Mouse (Mus musculus): ENCODE results near the gene Lcn12. TPM values are rescaled to one million over a fixed set of nuclear protein-coding genes. Genes with fewer than 3 reads are reported as not detected.
A peak's percentile ranks its signal among the peaks of the same experiment; 100 is the strongest.

Gene Lcn12
- polyA plus RNA-seq, 1 experiment from 2014 or later, result not detected

GRCm38 (mm10) chr2:25502726-25503125, 9.0 kb upstream of the Lcn12 start:
- Histone ChIP-seq H3K4me1 (peaks cover 30% of the 10 kb centered on the region), H3K27me3 (ENCODE audit: low read depth, poor library complexity, severe bottlenecking) (no peaks in the 10 kb centered on the region), H3K4me3 (no peak overlapping the region), H3K27ac (no peak overlapping the region), H3K36me3 (peaks cover 41% of the 10 kb centered on the region), H3K9me3 (replicated peaks) (no peaks in the 10 kb centered on the region)
- 88% methylated on average over 3 of the region's 3 CpGs for WGBS
- no peak for DNase-seq (ENCODE audit: low spot score)

DNA sequence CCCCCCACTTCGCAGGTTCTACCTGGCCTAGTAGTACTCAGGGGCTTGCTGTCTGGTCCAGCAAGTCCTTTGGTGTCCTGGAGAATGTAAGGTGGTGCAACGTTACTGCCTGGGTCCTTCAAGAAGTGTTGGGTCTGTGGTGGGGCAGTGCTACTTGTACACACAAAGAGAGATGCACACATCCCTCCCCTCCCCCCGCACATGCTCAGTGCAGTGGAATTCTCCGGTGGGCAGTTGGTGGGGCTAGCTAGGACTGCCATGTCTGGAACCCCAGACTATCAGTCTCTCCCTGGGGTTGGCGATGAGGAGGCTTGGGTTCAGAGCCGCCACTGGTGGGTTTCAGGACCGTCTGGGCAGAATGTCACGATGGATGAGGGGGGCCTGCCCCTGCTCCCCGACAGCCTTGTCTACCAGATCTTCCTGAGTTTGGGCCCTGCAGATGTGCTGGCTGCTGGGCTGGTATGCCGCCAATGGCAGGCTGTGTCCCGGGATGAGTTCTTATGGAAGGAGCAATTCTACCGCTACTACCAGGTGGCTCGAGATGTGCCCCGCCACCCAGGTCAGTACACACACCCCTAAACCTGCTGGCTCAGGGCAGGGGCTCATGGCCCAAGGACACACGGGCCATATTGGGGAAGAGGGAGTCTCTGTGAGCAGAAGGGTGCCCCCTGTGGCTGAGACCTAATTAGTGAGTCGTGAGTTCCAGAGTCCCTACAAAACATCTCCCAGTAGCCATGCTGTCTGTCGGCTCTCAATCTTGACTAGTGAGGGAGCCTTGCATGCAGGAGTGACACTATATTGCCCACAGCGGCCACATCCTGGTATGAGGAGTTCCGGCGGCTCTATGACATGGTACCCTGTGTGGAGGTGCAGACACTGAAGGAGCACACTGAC, 8.1 kb upstream of the Lcn12 start, which contains the start of gene C8g:
Gene C8g (minus strand): TSS at position 127 of the 894 bp plus-strand sequence.
- Histone ChIP-seq H3K4me3 (peak within 1 kb of the TSS; percentile 69), H3K4me1 (peaks cover 33% of the 10 kb centered on the region), H3K36me3 (peaks cover 41% of the 10 kb centered on the region), H3K27ac (peak within 1 kb of the TSS; percentile 88), H3K27me3 (ENCODE audit: low read depth, poor library complexity, severe bottlenecking) (no peaks in the 10 kb centered on the region), H3K9me3 (replicated peaks) (no peaks in the 10 kb centered on the region)
- DNase-seq (ENCODE audit: low spot score), result no peak
- WGBS, result 79% methylated on average over 20 of the region's 20 CpGs

- H3K36me3 ChIP-seq, result peaks cover 35% of the 10 kb centered on the region
- H3K9me3 ChIP-seq (replicated peaks), result no peaks in the 10 kb centered on the region
- 1% methylated on average over 44 of the region's 44 CpGs for WGBS
- peak within 1 kb of the TSS; percentile 88 for H3K27ac ChIP-seq
- peak; percentile 95 for DNase-seq (ENCODE audit: low spot score)
- H3K4me1 ChIP-seq, result peaks cover 33% of the 10 kb centered on the region
- H3K27me3 ChIP-seq (ENCODE audit: low read depth, poor library complexity, severe bottlenecking), result no peaks in the 10 kb centered on the region
- H3K4me3 ChIP-seq, result peak within 1 kb of the TSS; percentile 69
These were observed 7.1 kb upstream of the Lcn12 start, which contains the start of gene Fbxw5 for GRCm38 (mm10) chr2:25500576-25501405. TSS of gene Fbxw5 (plus strand) at chr2:25500750.

DNA sequence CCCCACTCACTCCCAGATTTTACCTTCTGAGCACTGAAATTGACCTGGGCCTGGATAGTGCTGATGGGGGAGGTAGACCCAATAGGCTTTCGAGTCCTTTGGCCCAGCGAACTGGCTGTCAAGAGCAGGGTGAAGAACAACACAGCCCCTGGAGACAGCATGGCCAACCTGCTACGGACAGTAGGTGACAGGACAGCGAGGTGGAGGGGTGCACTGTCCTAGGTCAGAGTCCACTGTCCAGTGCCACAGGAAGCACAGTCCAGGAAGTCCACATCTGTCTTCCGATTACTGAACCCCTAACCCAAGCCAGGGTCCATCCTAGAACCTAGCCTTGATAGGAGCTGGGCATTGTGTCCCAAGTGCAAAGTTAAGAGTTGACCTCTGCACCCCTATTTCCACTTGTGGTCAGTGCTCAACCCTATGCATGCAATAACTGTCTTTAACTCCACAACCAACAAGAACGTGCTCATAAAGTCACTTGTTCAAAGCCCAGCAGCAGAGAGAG, 6.4 kb upstream of the Lcn12 start:
- peaks cover 29% of the 10 kb centered on the region for H3K36me3 ChIP-seq
- peak overlapping the region; percentile 88 for H3K27ac ChIP-seq
- H3K4me1 ChIP-seq, result peaks cover 33% of the 10 kb centered on the region
- H3K27me3 ChIP-seq (ENCODE audit: low read depth, poor library complexity, severe bottlenecking), result no peaks in the 10 kb centered on the region
- no peaks in the 10 kb centered on the region for H3K9me3 ChIP-seq (replicated peaks)
- 70% methylated on average over 6 of the region's 6 CpGs for WGBS
- DNase-seq (ENCODE audit: low spot score), result no peak
- peak overlapping the region; percentile 69 for H3K4me3 ChIP-seq

GRCm38 (mm10) chr2:25498622-25499478, 5.1 kb upstream of the Lcn12 start:
- Histone ChIP-seq H3K27ac (no peak overlapping the region), H3K36me3 (peaks cover 16% of the 10 kb centered on the region), H3K27me3 (ENCODE audit: low read depth, poor library complexity, severe bottlenecking) (no peaks in the 10 kb centered on the region), H3K9me3 (replicated peaks) (no peaks in the 10 kb centered on the region), H3K4me1 (peaks cover 33% of the 10 kb centered on the region), H3K4me3 (no peak overlapping the region)
- DNase-seq (ENCODE audit: low spot score), result no peak
- WGBS, result 69% methylated on average over 15 of the region's 15 CpGs

GRCm38 (mm10) chr2:25497846-25498575, 4.3 kb upstream of the Lcn12 start:
- Histone ChIP-seq H3K4me1 (peaks cover 33% of the 10 kb centered on the region), H3K9me3 (replicated peaks) (no peaks in the 10 kb centered on the region), H3K4me3 (no peak overlapping the region), H3K27me3 (ENCODE audit: low read depth, poor library complexity, severe bottlenecking) (no peaks in the 10 kb centered on the region), H3K36me3 (peaks cover 8% of the 10 kb centered on the region), H3K27ac (peak overlapping the region; percentile 66)
- 67% methylated on average over 6 of the region's 6 CpGs for WGBS
- no peak for DNase-seq (ENCODE audit: low spot score)

- Histone ChIP-seq H3K9me3 (replicated peaks) (no peaks in the 10 kb centered on the region), H3K27me3 (ENCODE audit: low read depth, poor library complexity, severe bottlenecking) (no peaks in the 10 kb centered on the region), H3K4me1 (peaks cover 26% of the 10 kb centered on the region), H3K4me3 (no peak overlapping the region), H3K27ac (no peak overlapping the region), H3K36me3 (no peaks in the 10 kb centered on the region)
- no peak for DNase-seq (ENCODE audit: low spot score)
- WGBS, result 49% methylated on average over 4 of the region's 4 CpGs
These were observed 2.8 kb upstream of the Lcn12 start for GRCm38 (mm10) chr2:25496462-25496861.

DNA sequence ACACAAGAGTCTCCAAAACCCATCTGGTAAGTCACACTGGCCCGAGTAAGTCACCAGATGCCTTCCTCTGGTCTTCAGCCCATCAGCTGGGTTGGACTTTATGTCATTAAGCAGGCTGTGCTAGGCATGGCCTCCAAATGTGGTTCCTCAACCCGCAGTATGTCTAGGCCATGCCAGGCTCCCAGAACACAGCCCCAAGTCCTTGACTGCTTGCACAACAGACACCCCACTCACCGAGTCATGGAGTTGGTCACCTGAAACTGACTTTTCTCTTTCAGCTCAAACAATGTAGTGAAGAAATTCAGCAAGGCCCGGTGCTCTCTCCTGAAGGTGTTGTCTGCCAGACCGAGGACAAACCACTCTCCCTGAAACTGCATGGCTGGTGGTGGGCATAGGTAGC, 723 bp downstream of the Lcn12 start:
- H3K9me3 ChIP-seq (replicated peaks), result no peaks in the 10 kb centered on the region

GRCm38 (mm10) chr2:25488671-25489068, 5.0 kb downstream of the Lcn12 start:
- Histone ChIP-seq H3K9me3 (replicated peaks) (no peaks in the 10 kb centered on the region), H3K4me3 (no peak overlapping the region), H3K4me1 (0 out of 2 replicates have a peak, but pooled peaks cover 7% of the 10 kb centered on the region), H3K27me3 (ENCODE audit: low read depth, poor library complexity, severe bottlenecking) (no peaks in the 10 kb centered on the region), H3K36me3 (no peaks in the 10 kb centered on the region), H3K27ac (no peak overlapping the region)
- WGBS, result 84% methylated on average over 7 of the region's 7 CpGs
- DNase-seq (ENCODE audit: low spot score), result no peak

More for the DNA sequence above, 723 bp downstream of the Lcn12 start:
- no peaks in the 10 kb centered on the region for H3K27me3 ChIP-seq (ENCODE audit: low read depth, poor library complexity, severe bottlenecking)
- no peak for DNase-seq (ENCODE audit: low spot score)
- H3K4me3 ChIP-seq, result no peak overlapping the region
- no peaks in the 10 kb centered on the region for H3K36me3 ChIP-seq
- peaks cover 8% of the 10 kb centered on the region for H3K4me1 ChIP-seq
- H3K27ac ChIP-seq, result no peak overlapping the region
- WGBS, result 83% methylated on average over 5 of the region's 5 CpGs

GRCm38 (mm10) chr2:25487965-25488670, 5.6 kb downstream of the Lcn12 start:
- DNase-seq (ENCODE audit: low spot score), result no peak
- Histone ChIP-seq H3K4me1 (0 out of 2 replicates have a peak, but pooled peaks cover 7% of the 10 kb centered on the region), H3K27ac (no peak overlapping the region), H3K4me3 (no peak overlapping the region), H3K9me3 (replicated peaks) (no peaks in the 10 kb centered on the region), H3K27me3 (ENCODE audit: low read depth, poor library complexity, severe bottlenecking) (no peaks in the 10 kb centered on the region), H3K36me3 (no peaks in the 10 kb centered on the region)
- 77% methylated on average over 6 of the region's 6 CpGs for WGBS
